Mouse (Mus musculus) G1E (cell line): ENCODE measurements around the gene Ago4. TPM values are rescaled to one million over a fixed set of nuclear protein-coding genes. Genes with fewer than 3 reads are reported as not detected.

Source experiments
- ATAC-seq: 2 replicates; pipeline ENCODE4 v1.8.0; 2016; ENCODE audit warnings: mild to moderate bottlenecking; ENCODE audit not compliant: insufficient number of reproducible peaks, poor library complexity, low FRiP score, severe bottlenecking; ENCODE audit errors: extremely low read depth
- DNase-seq: peaks from one replicate; pipeline ENCODE4 v3.0.0; 2012; ENCODE audit warnings: low spot score
- H3K27me3 ChIP-seq: 2 replicates; pipeline ENCODE4 v1.6.1; 2012; ENCODE audit warnings: mild to moderate bottlenecking, low read length, inconsistent platforms; ENCODE audit not compliant: insufficient read depth
- H3K36me3 ChIP-seq: replicated peaks from 2 replicates; pipeline ENCODE3; 2012; ENCODE audit warnings: mild to moderate bottlenecking, inconsistent platforms
- H3K4me1 ChIP-seq: 2 replicates; pipeline ENCODE4 v1.6.1; 2012; ENCODE audit warnings: low read depth, low read length, inconsistent platforms, mixed read lengths; ENCODE audit not compliant: insufficient read depth
- H3K4me3 ChIP-seq: 2 replicates; pipeline ENCODE4 v1.5.1; 2012; ENCODE audit warnings: low read depth, mild to moderate bottlenecking, inconsistent platforms, low read length, moderate library complexity, mixed read lengths
- H3K9me3 ChIP-seq: replicated peaks from 2 replicates; pipeline ENCODE4 v1.6.1; 2012; ENCODE audit warnings: inconsistent platforms
- CTCF ChIP-seq: IDR thresholded peaks from 2 replicates; pipeline ENCODE4 v1.5.1; 2012; ENCODE audit warnings: low read depth, low read length, inconsistent platforms, mixed read lengths
- GATA1 ChIP-seq: IDR thresholded peaks from 2 replicates; pipeline ENCODE4 v1.6.1; 2012; ENCODE audit warnings: borderline replicate concordance, low read length, inconsistent platforms, mixed read lengths
- GATA2 ChIP-seq: IDR thresholded peaks from 2 replicates; pipeline ENCODE4 v1.6.1; 2012; ENCODE audit warnings: low read depth, low read length, inconsistent platforms, borderline replicate concordance
- POLR2AphosphoS5 ChIP-seq: IDR thresholded peaks from 2 replicates; pipeline ENCODE4 v1.6.1; 2012; ENCODE audit warnings: low read depth, low read length, inconsistent platforms; ENCODE audit not compliant: insufficient replicate concordance
- TAL1 ChIP-seq: conservative IDR thresholded peaks from 2 replicates; pipeline ENCODE4 v1.6.1; 2012; ENCODE audit warnings: low read depth, low read length, inconsistent platforms, mixed read lengths
- polyA plus RNA-seq: library from polyadenylated mRNA; stranded (reverse); fragments of >175 nt; gene quantifications from 2 replicates; pipeline ENCODE4 v1.2.3, GENCODE M21; 2012
- total RNA-seq, 2 experiments: library from RNA; stranded (forward) in 1 of 2; stranded (reverse) in 1 of 2; fragments of 200-1000 nt in 1 of 2; fragments of >200 nt in 1 of 2; fragmentation: Nextera tagmentation in 1 of 2; gene quantifications; 2 replicates each; pipeline ENCODE4 v1.2.3; 2014 to 2017

Gene Ago4
- total and polyA plus RNA-seq, 3 experiments, result 0.22 TPM; not detected in 2

DNA sequence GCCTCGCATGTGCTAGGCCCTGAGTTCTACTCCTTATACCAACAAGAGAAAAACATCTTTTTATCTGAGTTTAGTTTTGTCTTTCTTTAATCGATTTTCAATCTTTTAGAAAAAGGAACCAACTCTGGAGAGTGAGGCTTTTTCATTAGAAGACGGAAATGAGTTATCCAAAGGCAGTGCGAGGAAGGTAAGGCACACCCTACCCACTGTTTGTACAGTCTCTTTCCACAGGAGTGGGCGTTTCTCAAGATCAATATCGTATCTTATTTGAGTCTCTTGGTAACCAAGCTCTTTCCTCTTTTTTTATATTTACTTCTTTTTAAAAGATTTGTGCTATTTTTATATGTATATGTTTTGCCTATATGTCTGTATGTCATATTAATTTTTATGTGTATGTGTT lies 30.5 kb upstream of the Ago4 start:
- Histone ChIP-seq H3K4me1 (peaks cover 39% of the 10 kb centered on the region), H3K4me3 (no peak overlapping the region), H3K9me3 (no peaks in the 10 kb centered on the region), H3K27me3 (no peaks in the 10 kb centered on the region), H3K36me3 (peaks cover 77% of the 10 kb centered on the region)
- peak; percentile 87 for ATAC-seq
- no peak for TF ChIP-seq TAL1
- TF ChIP-seq CTCF, result no peak
- TF ChIP-seq GATA1, result no peak
- TF ChIP-seq POLR2AphosphoS5, result no peak
- TF ChIP-seq GATA2, result no peak
- peak; percentile 44 for DNase-seq

DNA sequence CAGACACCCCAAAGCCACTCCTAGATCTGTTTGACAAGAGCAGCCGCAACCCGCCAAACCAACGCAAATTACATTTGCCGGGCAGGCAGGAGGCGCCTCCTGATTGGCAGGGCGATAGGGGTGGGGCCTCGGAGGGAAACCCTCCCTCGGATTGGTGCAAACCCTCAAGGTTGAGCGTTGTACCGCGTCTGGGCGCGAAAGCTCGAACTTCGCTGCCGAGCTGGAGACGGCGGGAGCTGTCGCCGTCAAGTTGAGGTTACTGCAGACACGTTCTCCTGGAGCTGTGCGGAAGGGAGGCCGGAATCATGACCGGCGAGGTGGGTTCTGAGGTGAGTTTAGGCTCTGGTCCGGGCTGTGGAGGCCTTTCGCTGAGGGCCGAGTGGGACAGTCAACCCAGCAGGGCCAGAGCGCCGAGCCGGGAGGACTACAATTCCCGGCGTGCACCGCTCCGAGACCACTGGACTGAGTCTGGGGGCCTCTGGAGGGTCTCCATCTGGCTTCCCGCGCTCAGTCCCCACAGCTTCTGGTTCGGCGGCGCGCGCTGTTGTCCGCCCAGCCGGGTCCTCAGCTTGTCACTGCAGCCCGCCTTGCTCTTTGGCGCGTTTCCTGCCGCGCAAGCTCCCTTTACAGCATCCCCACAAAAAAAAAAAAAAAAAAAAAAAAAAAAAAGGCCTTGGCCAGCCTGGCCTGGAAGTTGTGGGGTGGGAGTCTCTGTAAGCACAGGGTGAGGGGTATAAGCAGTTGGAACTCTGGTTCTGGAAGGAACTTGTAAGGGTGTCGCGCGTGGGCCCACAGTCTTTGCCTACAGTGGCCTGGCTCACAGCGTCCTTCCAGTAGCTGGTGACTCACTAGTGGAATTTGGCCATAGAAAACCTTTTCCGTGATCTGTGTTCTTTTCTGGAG lies 23.8 kb upstream of the Ago4 start, which contains the start of gene Clspn:
Gene Clspn (plus strand): TSS at position 127 of the 903 bp plus-strand sequence.
- peaks cover 29% of the 10 kb centered on the region for H3K4me1 ChIP-seq
- TF ChIP-seq GATA2, result no peak
- no peak for TF ChIP-seq TAL1
- no peak for TF ChIP-seq POLR2AphosphoS5
- no peak for TF ChIP-seq GATA1
- no peak for TF ChIP-seq CTCF
- H3K9me3 ChIP-seq, result no peaks in the 10 kb centered on the region
- peaks cover 24% of the 10 kb centered on the region for H3K36me3 ChIP-seq
- H3K4me3 ChIP-seq, result peak within 1 kb of the TSS; percentile 78
- DNase-seq, result peak; percentile 94
- H3K27me3 ChIP-seq, result peaks cover 4% of the 10 kb centered on the region
- ATAC-seq, result peak; percentile 97

DNA sequence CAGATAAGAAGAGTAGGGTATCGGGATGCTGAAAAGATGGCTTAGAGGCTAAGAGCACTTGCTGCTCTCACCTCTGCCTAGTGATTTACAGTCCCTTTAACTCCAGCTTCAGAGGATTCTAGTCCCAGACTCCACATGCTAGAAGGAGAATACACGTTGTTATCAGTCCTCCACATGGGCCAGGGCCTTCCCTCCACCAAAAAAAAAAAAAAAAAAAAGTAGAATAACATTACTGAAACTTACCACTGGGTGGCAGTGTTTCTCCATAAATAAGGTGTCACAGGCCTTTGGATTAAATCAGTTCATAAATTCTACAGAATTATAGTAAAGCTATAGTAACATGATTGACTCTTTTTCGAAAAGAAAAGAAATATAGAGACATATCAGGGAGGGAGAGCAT lies 21.2 kb upstream of the Ago4 start:
- Histone ChIP-seq H3K9me3 (no peaks in the 10 kb centered on the region), H3K27me3 (peaks cover 7% of the 10 kb centered on the region), H3K4me1 (peaks cover 18% of the 10 kb centered on the region), H3K36me3 (peaks cover 8% of the 10 kb centered on the region), H3K4me3 (no peak overlapping the region)
- ATAC-seq, result no peak
- peak; percentile 20 for DNase-seq
- TF ChIP-seq POLR2AphosphoS5, result no peak
- TF ChIP-seq GATA2, result no peak
- no peak for TF ChIP-seq TAL1

DNA sequence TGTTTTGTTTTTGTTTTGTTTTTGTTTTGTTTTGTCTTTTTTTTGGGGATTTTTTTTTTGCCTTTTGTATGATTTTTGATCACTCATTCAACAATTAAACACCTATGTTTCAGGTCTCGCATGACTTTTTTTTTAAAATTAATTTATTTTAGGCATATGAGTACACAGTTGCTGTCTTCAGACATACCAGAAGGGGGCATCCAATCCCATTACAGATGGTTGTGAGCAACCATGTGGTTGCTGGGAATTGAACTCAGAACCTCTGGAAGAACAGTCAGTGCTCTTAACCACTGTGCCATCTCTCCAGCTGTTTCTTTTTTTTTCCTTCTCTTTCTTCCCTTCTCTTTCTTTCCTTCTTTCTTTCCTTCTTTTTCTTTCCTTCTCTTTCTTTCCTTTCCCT lies 20.4 kb upstream of the Ago4 start:
- H3K36me3 ChIP-seq, result peaks cover 4% of the 10 kb centered on the region
- ATAC-seq (no peak), DNase-seq (no peak)
- H3K4me1 ChIP-seq, result peaks cover 14% of the 10 kb centered on the region
- TF ChIP-seq TAL1 (no peak), GATA1 (no peak), GATA2 (no peak), POLR2AphosphoS5 (no peak), CTCF (no peak)
- peaks cover 7% of the 10 kb centered on the region for H3K27me3 ChIP-seq
- no peak overlapping the region for H3K4me3 ChIP-seq
- no peaks in the 10 kb centered on the region for H3K9me3 ChIP-seq

DNA sequence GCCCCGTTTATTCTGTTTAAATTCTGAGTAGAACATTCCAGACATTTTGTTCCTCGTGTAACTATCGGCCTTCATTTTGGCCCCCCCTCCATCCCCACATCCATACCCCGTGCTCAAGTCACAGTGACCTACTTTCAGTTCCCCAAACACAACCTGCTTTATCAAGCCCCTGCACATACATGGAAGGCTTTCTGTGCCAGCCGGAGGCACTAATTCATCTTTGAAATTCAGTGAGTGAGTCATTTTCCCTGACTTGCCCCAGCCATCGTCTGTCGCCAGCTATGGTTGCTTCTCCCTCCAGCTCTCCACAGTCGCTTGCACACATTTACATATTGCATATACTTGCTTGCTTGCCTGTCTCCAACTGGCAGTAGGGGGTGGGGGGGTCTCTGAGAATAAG lies 19.8 kb upstream of the Ago4 start:
- H3K4me3 ChIP-seq, result no peak overlapping the region
- peaks cover 7% of the 10 kb centered on the region for H3K27me3 ChIP-seq
- ATAC-seq (no peak), DNase-seq (no peak)
- H3K36me3 ChIP-seq, result peaks cover under 1% of the 10 kb centered on the region
- TF ChIP-seq GATA2 (no peak), GATA1 (no peak), CTCF (no peak), POLR2AphosphoS5 (no peak), TAL1 (no peak)
- H3K4me1 ChIP-seq, result peaks cover 9% of the 10 kb centered on the region
- no peaks in the 10 kb centered on the region for H3K9me3 ChIP-seq

DNA sequence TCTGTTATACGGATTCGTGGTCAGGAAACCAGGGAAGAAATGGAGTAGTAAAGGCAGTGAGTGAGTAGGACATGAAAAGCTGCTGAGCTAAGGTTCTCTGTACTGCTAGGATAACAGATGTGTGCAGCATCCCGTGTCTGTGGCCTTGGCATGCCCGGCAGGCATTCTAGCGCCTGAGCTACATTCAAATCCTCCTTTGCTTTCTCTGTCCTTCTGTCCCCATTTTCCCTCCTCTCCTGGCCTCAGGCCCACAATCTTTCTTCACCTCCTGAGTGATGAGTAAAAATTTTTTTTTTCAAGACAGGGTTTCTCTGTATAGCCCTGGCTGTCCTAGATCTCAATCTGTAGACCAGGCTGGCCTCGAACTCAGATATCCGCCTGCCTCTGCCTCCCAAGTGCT lies 18.9 kb upstream of the Ago4 start:
- H3K27me3 ChIP-seq, result peaks cover 7% of the 10 kb centered on the region
- H3K36me3 ChIP-seq, result no peaks in the 10 kb centered on the region
- H3K4me1 ChIP-seq, result peaks cover 8% of the 10 kb centered on the region
- TF ChIP-seq POLR2AphosphoS5 (no peak), CTCF (no peak), GATA1 (no peak)
- no peaks in the 10 kb centered on the region for H3K9me3 ChIP-seq
- ATAC-seq (no peak), DNase-seq (no peak)
- H3K4me3 ChIP-seq, result no peak overlapping the region

DNA sequence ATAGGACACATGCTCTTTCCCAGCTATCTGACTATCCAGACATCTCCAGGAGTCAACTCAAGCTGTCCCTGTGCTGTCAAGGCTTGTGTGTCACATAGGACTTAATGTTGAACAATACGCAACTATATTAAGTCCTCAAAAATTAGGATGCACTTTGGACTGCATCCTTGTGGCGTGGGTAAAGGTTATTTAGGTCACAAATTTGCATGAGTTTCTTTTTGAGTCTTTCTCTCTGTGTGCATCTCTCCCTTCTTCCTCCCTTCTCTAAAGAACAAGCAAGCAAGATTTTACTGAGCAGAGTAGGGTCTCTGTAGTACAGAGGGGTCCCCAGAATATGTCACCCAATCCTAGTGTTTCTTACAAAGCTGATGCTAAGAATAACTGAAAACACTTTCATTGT lies 12.9 kb upstream of the Ago4 start:
- Histone ChIP-seq H3K36me3 (no peaks in the 10 kb centered on the region), H3K27me3 (peaks cover 10% of the 10 kb centered on the region; the same call in 1 of the 2 replicates), H3K4me3 (no peak overlapping the region), H3K4me1 (0 out of 2 replicates have a peak, but pooled peaks cover 4% of the 10 kb centered on the region), H3K9me3 (no peaks in the 10 kb centered on the region)
- no peak for DNase-seq
- TF ChIP-seq GATA2 (no peak), POLR2AphosphoS5 (no peak), GATA1 (no peak), CTCF (no peak), TAL1 (no peak)
- ATAC-seq, result no peak
